Mouse (Mus musculus): ENCODE measurements around the gene Gm5678. TPM values are rescaled to one million over a fixed set of nuclear protein-coding genes. Genes with fewer than 3 reads are reported as not detected.
A peak's percentile ranks its signal among the peaks of the same experiment; 100 is the strongest.

Gene Gm5678
- 0.25 and 0.34 TPM in 2 replicates for polyA plus RNA-seq (2015; fragmentation: Nextera tagmentation; extraction: Ambion mirVana)

DNA sequence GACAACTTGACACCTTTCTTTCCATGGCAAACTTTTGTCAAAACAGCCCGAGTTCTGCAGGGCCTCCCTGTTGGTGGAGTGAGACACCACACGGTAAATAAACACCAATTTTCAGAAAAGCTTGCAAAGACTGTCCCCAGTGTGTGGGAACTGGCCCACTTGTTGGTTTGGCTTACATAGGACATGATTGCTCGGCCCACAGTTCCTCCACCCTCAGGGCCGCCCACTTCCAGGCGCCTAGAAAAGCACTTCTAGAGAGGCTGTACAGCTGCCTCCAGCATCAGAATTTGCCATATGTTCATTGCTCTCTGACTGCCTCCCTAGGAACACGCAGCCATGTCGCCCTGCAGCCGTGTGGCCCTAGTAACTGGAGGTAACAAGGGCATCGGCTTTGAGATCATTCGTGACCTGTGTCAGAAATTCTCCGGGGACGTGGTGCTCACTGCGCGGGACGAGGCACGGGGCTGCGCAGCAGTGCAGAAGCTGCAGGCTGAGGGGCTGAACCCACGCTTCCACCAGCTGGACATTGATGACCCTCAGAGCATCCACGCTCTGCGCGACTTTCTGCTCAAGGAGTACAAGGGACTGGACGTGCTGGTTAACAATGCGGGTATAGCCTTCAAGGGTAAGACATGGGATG, at the start of gene Gm5678:
Gene Gm5678, plus strand, starts transcription at position 337 of the 640 bp plus-strand sequence.
- Histone ChIP-seq H3K27me3 (ENCODE audit: control insufficient read depth, insufficient read depth, low read length) (no peaks in the 10 kb centered on the region), H3K9me3 (replicated peaks; ENCODE audit: control insufficient read depth, low read length) (no peaks in the 10 kb centered on the region), H3K4me3 (replicated peaks; ENCODE audit: low read length) (no peak within 1 kb of the TSS), H3K27ac (ENCODE audit: low read length) (no peak within 1 kb of the TSS), H3K36me3 (ENCODE audit: control insufficient read depth, insufficient read depth, low read length) (no peaks in the 10 kb centered on the region), H3K4me1 (ENCODE audit: control insufficient read depth, insufficient read depth, low read length) (no peaks in the 10 kb centered on the region), H3K4me2 (ENCODE audit: low read depth, low read length) (no peak within 1 kb of the TSS), H3K9ac (ENCODE audit: low read length) (no peak within 1 kb of the TSS)
- no peak for ATAC-seq (ENCODE audit: insufficient read depth, low FRiP score)
- WGBS: 79% methylated on average over 23 of the region's 23 CpGs

DNA sequence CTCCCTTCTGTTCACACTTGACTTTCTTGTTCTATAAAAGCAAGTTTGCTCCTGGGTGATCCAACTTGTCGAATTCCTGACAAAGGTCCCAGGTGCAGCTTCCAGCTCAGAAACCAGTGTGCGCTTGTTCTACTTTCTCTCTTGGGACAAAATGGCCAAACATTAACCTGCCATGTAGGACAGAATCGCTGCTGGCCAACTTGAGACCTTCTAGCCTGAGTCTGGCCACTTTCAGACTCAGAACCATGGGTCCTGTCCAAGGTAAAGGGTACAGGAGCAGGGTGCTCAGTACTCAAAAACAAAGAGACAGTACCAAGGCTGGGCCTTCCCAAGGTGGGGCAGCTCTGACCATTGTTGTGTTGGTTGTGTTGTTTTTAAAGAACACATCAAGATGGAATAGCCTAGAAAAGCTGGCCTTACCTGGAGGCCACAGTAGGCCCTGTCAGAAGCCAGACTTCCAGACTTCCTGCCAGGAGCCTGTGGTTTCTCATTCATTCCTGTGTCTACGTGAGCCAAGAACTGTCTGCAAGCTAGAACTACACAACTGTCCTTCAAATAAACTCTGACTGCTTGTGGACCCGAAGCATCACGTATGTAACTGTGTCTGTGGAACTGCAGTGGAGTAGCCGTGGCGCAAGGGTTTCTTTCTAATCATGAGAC, 49.4 kb upstream of the Gm5678 start:
- WGBS: 78% methylated on average over 8 of the region's 8 CpGs
- ATAC-seq (ENCODE audit: insufficient read depth, low FRiP score): no peak
- H3K4me1 ChIP-seq (ENCODE audit: control insufficient read depth, insufficient read depth, low read length): peaks cover 15% of the 10 kb centered on the region

GRCm38 (mm10) chr16:93581125-93581524, 46.8 kb upstream of the Gm5678 start:
- peaks cover 13% of the 10 kb centered on the region; the same call in 1 of the 2 replicates for H3K4me1 ChIP-seq (ENCODE audit: control insufficient read depth, insufficient read depth, low read length)
- 65% methylated on average over 6 of the region's 6 CpGs for WGBS
- H3K36me3 ChIP-seq (ENCODE audit: control insufficient read depth, insufficient read depth, low read length): no peaks in the 10 kb centered on the region
- no peak for ATAC-seq (ENCODE audit: insufficient read depth, low FRiP score)
- no peak overlapping the region for H3K4me2 ChIP-seq (ENCODE audit: low read depth, low read length)
- no peaks in the 10 kb centered on the region for H3K27me3 ChIP-seq (ENCODE audit: control insufficient read depth, insufficient read depth, low read length)
- H3K9me3 ChIP-seq (replicated peaks; ENCODE audit: control insufficient read depth, low read length): no peaks in the 10 kb centered on the region
- no peak overlapping the region for H3K9ac ChIP-seq (ENCODE audit: low read length)
- no peak overlapping the region for H3K27ac ChIP-seq (ENCODE audit: low read length)
- no peak overlapping the region for H3K4me3 ChIP-seq (replicated peaks; ENCODE audit: low read length)

More for the DNA sequence above, 49.4 kb upstream of the Gm5678 start:
- Histone ChIP-seq H3K36me3 (ENCODE audit: control insufficient read depth, insufficient read depth, low read length) (no peaks in the 10 kb centered on the region), H3K4me2 (ENCODE audit: low read depth, low read length) (no peak overlapping the region), H3K27me3 (ENCODE audit: control insufficient read depth, insufficient read depth, low read length) (no peaks in the 10 kb centered on the region), H3K27ac (ENCODE audit: low read length) (no peak overlapping the region), H3K4me3 (replicated peaks; ENCODE audit: low read length) (no peak overlapping the region), H3K9ac (ENCODE audit: low read length) (no peak overlapping the region), H3K9me3 (replicated peaks; ENCODE audit: control insufficient read depth, low read length) (no peaks in the 10 kb centered on the region)

- Histone ChIP-seq H3K27ac (ENCODE audit: low read length) (peak overlapping the region; percentile 62; the same call in 1 of the 2 replicates), H3K4me2 (ENCODE audit: low read depth, low read length) (no peak overlapping the region), H3K27me3 (ENCODE audit: control insufficient read depth, insufficient read depth, low read length) (no peaks in the 10 kb centered on the region), H3K4me1 (ENCODE audit: control insufficient read depth, insufficient read depth, low read length) (peaks cover 8% of the 10 kb centered on the region; the same call in 1 of the 2 replicates), H3K4me3 (replicated peaks; ENCODE audit: low read length) (no peak overlapping the region), H3K36me3 (ENCODE audit: control insufficient read depth, insufficient read depth, low read length) (peaks cover 3% of the 10 kb centered on the region; the same call in 1 of the 2 replicates), H3K9ac (ENCODE audit: low read length) (no peak overlapping the region), H3K9me3 (replicated peaks; ENCODE audit: control insufficient read depth, low read length) (no peaks in the 10 kb centered on the region)
- 72% methylated on average over 24 of the region's 24 CpGs for WGBS
- peak; percentile 67; the same call in 1 of the 2 replicates for ATAC-seq (ENCODE audit: insufficient read depth, low FRiP score)
These were observed 42.8 kb upstream of the Gm5678 start for GRCm38 (mm10) chr16:93584976-93585702.

DNA sequence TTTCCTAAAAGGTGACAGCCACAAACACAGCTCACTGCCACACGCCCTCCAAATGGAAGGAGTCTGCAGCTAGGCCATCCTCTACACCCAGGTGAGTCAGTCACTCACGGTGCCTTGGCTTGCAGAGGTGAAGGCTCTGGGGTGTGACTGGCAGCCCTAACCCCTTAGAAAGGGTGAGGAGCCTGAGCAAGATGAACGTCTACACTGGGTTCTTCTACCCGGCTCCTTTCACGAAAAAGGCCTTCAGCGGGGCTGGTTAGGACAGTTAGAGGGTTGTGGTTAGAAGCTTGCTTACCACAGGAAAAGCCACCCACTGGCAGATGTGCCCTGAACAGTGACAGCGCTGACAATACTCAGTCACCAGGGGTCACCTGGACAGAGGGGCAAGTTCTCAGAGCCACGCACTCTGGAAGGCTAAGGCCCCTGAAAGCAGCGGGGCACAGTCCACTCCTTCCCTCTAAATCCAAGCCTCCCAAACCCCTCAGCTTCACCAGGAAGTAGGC, 42.1 kb upstream of the Gm5678 start:
- peak; percentile 69; the same call in 1 of the 2 replicates for ATAC-seq (ENCODE audit: insufficient read depth, low FRiP score)
- Histone ChIP-seq H3K27ac (ENCODE audit: low read length) (peak overlapping the region; percentile 57; the same call in 1 of the 2 replicates), H3K9ac (ENCODE audit: low read length) (no peak overlapping the region), H3K4me3 (replicated peaks; ENCODE audit: low read length) (no peak overlapping the region), H3K4me1 (ENCODE audit: control insufficient read depth, insufficient read depth, low read length) (peaks cover 8% of the 10 kb centered on the region; the same call in 1 of the 2 replicates), H3K9me3 (replicated peaks; ENCODE audit: control insufficient read depth, low read length) (no peaks in the 10 kb centered on the region), H3K36me3 (ENCODE audit: control insufficient read depth, insufficient read depth, low read length) (peaks cover 3% of the 10 kb centered on the region; the same call in 1 of the 2 replicates), H3K4me2 (ENCODE audit: low read depth, low read length) (no peak overlapping the region), H3K27me3 (ENCODE audit: control insufficient read depth, insufficient read depth, low read length) (no peaks in the 10 kb centered on the region)
- 77% methylated on average over 9 of the region's 9 CpGs for WGBS

DNA sequence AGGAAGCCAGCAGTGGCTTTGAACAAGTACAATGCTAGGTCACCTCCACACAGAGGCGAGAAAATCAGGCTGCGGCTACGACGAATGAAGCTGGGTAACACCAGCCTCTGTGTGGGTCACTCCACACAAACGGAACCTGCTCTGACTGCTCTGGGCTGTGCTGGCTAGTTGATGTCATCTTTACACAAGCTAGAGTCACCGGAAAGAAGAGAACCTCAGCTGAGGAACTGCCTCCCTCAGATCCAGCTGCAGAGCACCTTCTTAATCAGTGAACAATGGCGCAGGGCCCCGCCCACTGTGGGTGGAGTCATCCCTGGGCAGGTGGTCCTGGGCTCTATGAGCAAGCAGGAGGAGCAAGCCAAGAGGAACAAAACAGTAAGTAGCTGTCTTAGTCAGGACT, 41.5 kb upstream of the Gm5678 start:
- Histone ChIP-seq H3K9ac (ENCODE audit: low read length) (no peak overlapping the region), H3K4me2 (ENCODE audit: low read depth, low read length) (no peak overlapping the region), H3K4me3 (replicated peaks; ENCODE audit: low read length) (no peak overlapping the region), H3K9me3 (replicated peaks; ENCODE audit: control insufficient read depth, low read length) (no peaks in the 10 kb centered on the region), H3K27ac (ENCODE audit: low read length) (no peak overlapping the region), H3K4me1 (ENCODE audit: control insufficient read depth, insufficient read depth, low read length) (peaks cover 8% of the 10 kb centered on the region; the same call in 1 of the 2 replicates), H3K27me3 (ENCODE audit: control insufficient read depth, insufficient read depth, low read length) (no peaks in the 10 kb centered on the region), H3K36me3 (ENCODE audit: control insufficient read depth, insufficient read depth, low read length) (peaks cover 3% of the 10 kb centered on the region; the same call in 1 of the 2 replicates)
- no peak for ATAC-seq (ENCODE audit: insufficient read depth, low FRiP score)
- 65% methylated on average over 8 of the region's 8 CpGs for WGBS

- no peak for ATAC-seq (ENCODE audit: insufficient read depth, low FRiP score)
- peaks cover 8% of the 10 kb centered on the region; the same call in 1 of the 2 replicates for H3K4me1 ChIP-seq (ENCODE audit: control insufficient read depth, insufficient read depth, low read length)
- peaks cover 3% of the 10 kb centered on the region; the same call in 1 of the 2 replicates for H3K36me3 ChIP-seq (ENCODE audit: control insufficient read depth, insufficient read depth, low read length)
- WGBS: 41% methylated on average over 4 of the region's 4 CpGs
- no peak overlapping the region for H3K9ac ChIP-seq (ENCODE audit: low read length)
- no peaks in the 10 kb centered on the region for H3K9me3 ChIP-seq (replicated peaks; ENCODE audit: control insufficient read depth, low read length)
- no peak overlapping the region; the same call in 1 of the 2 replicates for H3K27ac ChIP-seq (ENCODE audit: low read length)
- H3K27me3 ChIP-seq (ENCODE audit: control insufficient read depth, insufficient read depth, low read length): no peaks in the 10 kb centered on the region
- H3K4me3 ChIP-seq (replicated peaks; ENCODE audit: low read length): no peak overlapping the region
- H3K4me2 ChIP-seq (ENCODE audit: low read depth, low read length): no peak overlapping the region
These were observed 39.6 kb upstream of the Gm5678 start for GRCm38 (mm10) chr16:93588281-93588680.

DNA sequence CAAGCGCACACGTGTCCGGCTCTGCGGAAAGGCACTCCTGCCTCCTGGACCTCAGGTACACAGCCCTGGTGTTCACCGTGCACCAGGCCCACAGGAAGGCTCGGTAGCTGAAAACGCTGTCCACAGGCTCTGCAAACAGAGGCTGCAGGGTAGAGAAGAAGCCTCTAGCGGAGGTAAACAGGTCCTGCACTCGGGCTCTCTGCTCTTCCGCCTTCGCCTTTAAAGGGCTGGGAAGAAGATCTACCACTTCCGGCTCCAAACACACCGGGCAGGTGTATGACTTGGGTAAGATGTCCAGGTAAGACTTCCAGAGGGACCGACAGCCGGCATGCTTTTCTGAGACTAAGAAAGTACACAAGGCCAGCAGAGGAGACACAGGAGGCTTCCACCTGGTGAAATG, 37.0 kb upstream of the Gm5678 start:
- no peak overlapping the region for H3K4me2 ChIP-seq (ENCODE audit: low read depth, low read length)
- no peaks in the 10 kb centered on the region for H3K27me3 ChIP-seq (ENCODE audit: control insufficient read depth, insufficient read depth, low read length)
- no peak overlapping the region for H3K27ac ChIP-seq (ENCODE audit: low read length)
- 0 out of 2 replicates have a peak, but pooled peaks cover 1% of the 10 kb centered on the region for H3K4me1 ChIP-seq (ENCODE audit: control insufficient read depth, insufficient read depth, low read length)
- peaks cover 3% of the 10 kb centered on the region; the same call in 1 of the 2 replicates for H3K36me3 ChIP-seq (ENCODE audit: control insufficient read depth, insufficient read depth, low read length)
- 81% methylated on average over 15 of the region's 15 CpGs for WGBS
- no peaks in the 10 kb centered on the region for H3K9me3 ChIP-seq (replicated peaks; ENCODE audit: control insufficient read depth, low read length)
- no peak overlapping the region for H3K4me3 ChIP-seq (replicated peaks; ENCODE audit: low read length)
- no peak overlapping the region for H3K9ac ChIP-seq (ENCODE audit: low read length)
- ATAC-seq (ENCODE audit: insufficient read depth, low FRiP score): no peak
